Mouse (Mus musculus) lung, embryonic 16.5 days (tissue): ENCODE data around the gene 1700014D04Rik. TPM values are rescaled to one million over a fixed set of nuclear protein-coding genes. Genes with fewer than 3 reads are reported as not detected.
"Not testable (repeated sequence)": the region's sequence is repeated elsewhere in the genome, so short reads cannot be mapped to it uniquely, and the experiment has no call there.

Source experiments
- ATAC-seq: fragments of 200-750 bp; cut with Nextera tagmentation; 2 replicates; pipeline ENCODE4 v1.8.0; 2017; ENCODE audit warnings: low read depth, mild to moderate bottlenecking, moderate library complexity
- H3K27ac ChIP-seq: fragments of 300-500 bp; sonication (generic); 2 replicates; pipeline ENCODE4 v1.5.1; 2014; ENCODE audit warnings: mild to moderate bottlenecking, control low read depth, low read length
- H3K27me3 ChIP-seq: fragments of 300-500 bp; sonication (generic); 2 replicates; pipeline ENCODE4 v1.6.1; 2014; ENCODE audit warnings: low read depth, low read length, mixed read lengths; ENCODE audit not compliant: control insufficient read depth, insufficient read depth
- H3K36me3 ChIP-seq: fragments of 300-500 bp; sonication (generic); 2 replicates; pipeline ENCODE4 v1.6.1; 2014; ENCODE audit warnings: low read length; ENCODE audit not compliant: control insufficient read depth, insufficient read depth
- H3K4me1 ChIP-seq: fragments of 300-500 bp; sonication (generic); replicated peaks from 2 replicates; pipeline ENCODE4 v1.6.1; 2014; ENCODE audit warnings: low read length, mixed read lengths; ENCODE audit not compliant: control insufficient read depth, insufficient read depth
- H3K4me2 ChIP-seq: fragments of 300-500 bp; sonication (generic); 2 replicates; pipeline ENCODE4 v1.6.1; 2014; ENCODE audit warnings: low read depth, low read length, control low read depth
- H3K4me3 ChIP-seq: fragments of 300-500 bp; sonication (generic); 2 replicates; pipeline ENCODE4 v1.5.1; 2014; ENCODE audit warnings: mild to moderate bottlenecking, low read length, control low read depth
- H3K9ac ChIP-seq: fragments of 300-500 bp; sonication (generic); 2 replicates; pipeline ENCODE4 v1.6.1; 2014; ENCODE audit warnings: low read length, control low read depth
- H3K9me3 ChIP-seq: fragments of 300-500 bp; sonication (generic); 2 replicates; pipeline ENCODE4 v1.6.1; 2016; ENCODE audit warnings: low read length; ENCODE audit not compliant: control insufficient read depth
- WGBS: fragments of 180-500 bp; shearing (Covaris S2); extraction: QIAGEN DNeasy Blood & Tissue Kit; methylation state at CpG from one replicate; pipeline ENCODE4 v1.1.7; 2014; 5-methylcytosine and 5-hydroxymethylcytosine counted together
- polyA plus RNA-seq: library from polyadenylated mRNA; unstranded; fragments of >200 nt; fragmentation: Nextera tagmentation; extraction: Ambion mirVana; gene quantifications from 2 replicates; pipeline ENCODE4 v1.2.1, GENCODE M21; 2015

1700014D04Rik gene
- polyA plus RNA-seq, 1 experiment from 2014 or later = 0.24 TPM

- not testable (repeated sequence) for H3K4me2 ChIP-seq, H3K4me1 ChIP-seq, H3K9ac ChIP-seq, H3K27ac ChIP-seq, H3K9me3 ChIP-seq, H3K4me3 ChIP-seq, H3K36me3 ChIP-seq, H3K27me3 ChIP-seq
- WGBS = 73% methylated on average over 1 of the region's 1 CpGs
- 0 out of 2 replicates have a peak, but pooled peaks have one; percentile 47 for ATAC-seq
Measured at GRCm38 (mm10) chr13:59700137-59700536, 46.4 kb downstream of the 1700014D04Rik start.

- Histone ChIP-seq H3K4me1 (peaks cover 2% of the 10 kb centered on the region; the same call in 1 of the 2 replicates), H3K27me3 (no peaks in the 10 kb centered on the region), H3K36me3 (no peaks in the 10 kb centered on the region), H3K27ac (no peak overlapping the region), H3K4me2 (no peak overlapping the region), H3K9ac (no peak overlapping the region), H3K4me3 (no peak overlapping the region), H3K9me3 (no peaks in the 10 kb centered on the region)
- no peak for ATAC-seq
- WGBS = 89% methylated on average over 8 of the region's 8 CpGs
Measured at GRCm38 (mm10) chr13:59699131-59699530, 47.4 kb downstream of the 1700014D04Rik start.

- no peak overlapping the region for H3K27ac ChIP-seq
- no peak overlapping the region for H3K4me3 ChIP-seq
- 73% methylated on average over 7 of the region's 7 CpGs for WGBS
- no peak for ATAC-seq
- no peak overlapping the region for H3K4me2 ChIP-seq
- no peaks in the 10 kb centered on the region for H3K27me3 ChIP-seq
- H3K9me3 ChIP-seq = no peaks in the 10 kb centered on the region
- H3K36me3 ChIP-seq = no peaks in the 10 kb centered on the region
- no peaks in the 10 kb centered on the region for H3K4me1 ChIP-seq
- H3K9ac ChIP-seq = no peak overlapping the region
Measured at GRCm38 (mm10) chr13:59695781-59696180, 50.8 kb downstream of the 1700014D04Rik start.

- no peaks in the 10 kb centered on the region for H3K27me3 ChIP-seq
- ATAC-seq = no peak
- no peak within 1 kb of the TSS for H3K9ac ChIP-seq
- WGBS = 77% methylated on average over 3 of the region's 3 CpGs
- H3K36me3 ChIP-seq = no peaks in the 10 kb centered on the region
- no peaks in the 10 kb centered on the region for H3K4me1 ChIP-seq
- H3K27ac ChIP-seq = no peak within 1 kb of the TSS
- no peak within 1 kb of the TSS for H3K4me2 ChIP-seq
- no peaks in the 10 kb centered on the region for H3K9me3 ChIP-seq
- H3K4me3 ChIP-seq = no peak within 1 kb of the TSS
Measured at GRCm38 (mm10) chr13:59694008-59694407, 52.5 kb downstream of the 1700014D04Rik start, which contains the start of gene 4921517D22Rik. 4921517D22Rik (minus strand) TSS chr13:59694108.

- no peaks in the 10 kb centered on the region for H3K4me1 ChIP-seq
- no peaks in the 10 kb centered on the region for H3K36me3 ChIP-seq
- 70% methylated on average over 10 of the region's 10 CpGs for WGBS
- H3K27me3 ChIP-seq = no peaks in the 10 kb centered on the region
- no peak for ATAC-seq
- H3K4me3 ChIP-seq = no peak overlapping the region
- no peak overlapping the region for H3K27ac ChIP-seq
- H3K4me2 ChIP-seq = no peak overlapping the region
- no peak overlapping the region for H3K9ac ChIP-seq
- no peaks in the 10 kb centered on the region for H3K9me3 ChIP-seq
Measured at GRCm38 (mm10) chr13:59691478-59691877, 55.1 kb downstream of the 1700014D04Rik start.

Other genes with a start within 250 kb of the 1700014D04Rik start
- 17.8 and 19.3 TPM in 2 replicates for gene Agtpbp1, start 161.5 kb downstream of the 1700014D04Rik start, polyA plus RNA-seq
- 88.8 and 96.9 TPM in 2 replicates for gene Naa35, start 161.5 kb downstream of the 1700014D04Rik start, polyA plus RNA-seq
- 34.5 and 36.9 TPM in 2 replicates for gene Golm1, start 70.9 kb downstream of the 1700014D04Rik start, polyA plus RNA-seq
- gene 4921517D22Rik, start 52.6 kb downstream of the 1700014D04Rik start, polyA plus RNA-seq = not detected in 2 replicates
- not detected in 2 replicates for gene Spata31d1a, start 36.4 kb downstream of the 1700014D04Rik start, polyA plus RNA-seq
- not detected in 2 replicates for gene Spata31d1b, start 34.5 kb downstream of the 1700014D04Rik start, polyA plus RNA-seq
- gene Spata31d1d, start 15.0 kb downstream of the 1700014D04Rik start, polyA plus RNA-seq = not detected in 2 replicates
- gene Isca1, start 23.1 kb upstream of the 1700014D04Rik start, polyA plus RNA-seq = 168 and 183 TPM in 2 replicates
- gene Gm49354, start 35.5 kb upstream of the 1700014D04Rik start, polyA plus RNA-seq = not detected in 2 replicates
- gene Tut7, start 76.4 kb upstream of the 1700014D04Rik start, polyA plus RNA-seq = 46.8 and 50.7 TPM in 2 replicates